Comparison of ENCODE assay signal across 11 mouse cellular contexts in the genomic region with DNA sequence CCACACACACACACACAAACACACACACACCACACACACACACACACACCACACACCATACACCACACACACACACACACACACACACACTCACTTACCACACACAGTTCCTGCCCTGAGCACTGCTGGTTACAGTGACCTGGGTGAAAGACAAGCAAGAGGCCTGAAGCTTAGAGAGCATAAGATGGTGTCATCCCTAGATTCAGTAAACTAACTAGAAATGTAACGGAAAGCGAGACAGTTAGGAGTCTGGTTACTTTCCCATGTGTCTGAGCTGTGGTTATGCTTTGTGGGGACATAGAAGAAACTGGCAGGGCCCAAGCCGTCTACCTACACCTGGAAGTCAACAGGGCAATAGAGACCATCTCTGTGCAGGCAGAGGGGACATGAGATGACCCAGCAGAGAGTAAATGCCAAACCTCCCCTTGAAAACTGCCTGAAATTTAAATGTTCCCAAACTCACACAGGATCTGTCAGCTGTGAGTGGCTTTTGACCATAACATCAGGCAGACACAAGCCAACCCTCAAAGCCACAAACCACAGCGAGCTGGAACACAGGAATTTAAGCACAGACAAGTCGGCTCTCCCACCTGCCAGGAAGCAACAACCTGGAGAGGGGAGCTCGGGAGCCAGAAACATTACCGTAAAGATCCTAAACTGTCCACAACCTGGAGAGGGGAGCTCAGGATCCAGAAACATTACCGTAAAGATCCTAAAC. TPM values are rescaled to one million over a fixed set of nuclear protein-coding genes. Genes with fewer than 3 reads are reported as not detected.
A peak's percentile ranks its signal among the peaks of the same experiment; 100 is the strongest.
DNase-seq lines count a peak whose midpoint lies in the region; ATAC-seq and TF ChIP-seq lines count a peak whose summit lies in the region.
"Had no signal": no experiment of that assay in that cellular context is flagged by ENCODE, and none has a peak within 500 bp of the region (broad histone marks: within the 10 kb centered on the region; RNA-seq: fewer than 3 reads in every experiment).

No protein-coding gene starts in this region.

- DNase-seq in lung, embryonic 14.5 days: peak; percentile 13
- no peak for DNase-seq in lung, adult 18-20 months
- DNase-seq in Muller cell, postnatal 12 days (ENCODE audit: inconsistent ontology term): peak; percentile 14
- no peak for DNase-seq in embryonic facial prominence, embryonic 10.5 days (ENCODE audit: low spot score)
- no peak for DNase-seq in spleen, postnatal 10 days (ENCODE audit: low spot score in 2 of 2)
- DNase-seq in adrenal gland, adult 18-20 months (ENCODE audit: low spot score in 2 of 2): no peak
- DNase-seq: gastrocnemius, postnatal 10 days; layer of hippocampus, adult 9-11 months had no signal

- H3K9ac ChIP-seq in lung, embryonic 14.5 days: no peak overlapping the region
- H3K9ac ChIP-seq in forebrain, embryonic 12.5 days: no peak overlapping the region
- H3K9ac ChIP-seq: neural tube, embryonic 13.5 days had no signal

- no peaks in the 10 kb centered on the region for H3K27me3 ChIP-seq in lung, embryonic 14.5 days (ENCODE audit: insufficient read depth, low read length)
- no peaks in the 10 kb centered on the region for H3K27me3 ChIP-seq in embryonic facial prominence, embryonic 10.5 days (replicated peaks; ENCODE audit: low read depth, poor library complexity, severe bottlenecking)
- no peaks in the 10 kb centered on the region for H3K27me3 ChIP-seq in forebrain, embryonic 12.5 days
- H3K27me3 ChIP-seq: neural tube, embryonic 13.5 days had no signal

- TF ChIP-seq CTCF in lung, embryonic 14.5 days (IDR thresholded peaks at IDR 0.05; ENCODE audit: low read depth): no peak

- WGBS in lung, embryonic 14.5 days: 16% methylated on average over 8 of the region's 8 CpGs
- WGBS in embryonic facial prominence, embryonic 10.5 days: 17% methylated on average over 8 of the region's 8 CpGs
- 19% methylated on average over 7 of the region's 8 CpGs for WGBS in macrophage (ENCODE audit: missing documents)
- 21% methylated on average over 8 of the region's 8 CpGs for WGBS in forebrain, embryonic 12.5 days

- no peak overlapping the region for H3K4me2 ChIP-seq in lung, embryonic 14.5 days
- no peak overlapping the region for H3K4me2 ChIP-seq in forebrain, embryonic 12.5 days
- H3K4me2 ChIP-seq: neural tube, embryonic 13.5 days had no signal

- no peak overlapping the region for H3K4me3 ChIP-seq in lung, embryonic 14.5 days (ENCODE audit: low read depth, low read length)
- no peak overlapping the region for H3K4me3 ChIP-seq in embryonic facial prominence, embryonic 10.5 days
- H3K4me3 ChIP-seq in macrophage (ENCODE audit: inconsistent target): no peak overlapping the region; the same call in 1 of the 2 replicates
- no peak overlapping the region for H3K4me3 ChIP-seq in forebrain, embryonic 12.5 days (replicated peaks)
- H3K4me3 ChIP-seq: neural tube, embryonic 13.5 days had no signal

- H3K79me2 ChIP-seq in macrophage (ENCODE audit: inconsistent target): no peaks in the 10 kb centered on the region

- no peak for ATAC-seq in lung, embryonic 14.5 days (ENCODE audit: insufficient read depth)
- no peak for ATAC-seq in forebrain, embryonic 12.5 days (ENCODE audit: low FRiP score)

- H3K9me3 ChIP-seq in lung, embryonic 14.5 days (ENCODE audit: low read depth, low read length): peaks cover 5% of the 10 kb centered on the region; the same call in 1 of the 2 replicates
- H3K9me3 ChIP-seq in embryonic facial prominence, embryonic 10.5 days: 0 out of 2 replicates have a peak, but pooled peaks cover 8% of the 10 kb centered on the region
- peaks cover 8% of the 10 kb centered on the region for H3K9me3 ChIP-seq in forebrain, embryonic 12.5 days

- H3K27ac ChIP-seq in lung, embryonic 14.5 days (ENCODE audit: low read depth): no peak overlapping the region
- peak overlapping the region; percentile 4; the same call in 1 of the 2 replicates for H3K27ac ChIP-seq in embryonic facial prominence, embryonic 10.5 days (replicated peaks)
- peak overlapping the region; percentile 66 for H3K27ac ChIP-seq in macrophage
- H3K27ac ChIP-seq in forebrain, embryonic 12.5 days: no peak overlapping the region
- H3K27ac ChIP-seq: neural tube, embryonic 13.5 days had no signal

- no peaks in the 10 kb centered on the region for H3K36me3 ChIP-seq in lung, embryonic 14.5 days (ENCODE audit: insufficient read depth)
- H3K36me3 ChIP-seq in embryonic facial prominence, embryonic 10.5 days (replicated peaks): no peaks in the 10 kb centered on the region
- no peaks in the 10 kb centered on the region for H3K36me3 ChIP-seq in macrophage (ENCODE audit: inconsistent target)
- H3K36me3 ChIP-seq in forebrain, embryonic 12.5 days (replicated peaks): no peaks in the 10 kb centered on the region
- H3K36me3 ChIP-seq: neural tube, embryonic 13.5 days had no signal

- no peaks in the 10 kb centered on the region for H3K4me1 ChIP-seq in lung, embryonic 14.5 days (ENCODE audit: insufficient read depth)
- peaks cover 13% of the 10 kb centered on the region for H3K4me1 ChIP-seq in embryonic facial prominence, embryonic 10.5 days
- no peaks in the 10 kb centered on the region for H3K4me1 ChIP-seq in forebrain, embryonic 12.5 days
- H3K4me1 ChIP-seq: neural tube, embryonic 13.5 days had no signal

RNA-seq across cellular contexts. Expression of gene Prkar2b, which starts 51.7 kb away (rescaled TPM):
- 31.6 and 31.9 TPM in 2 replicates for polyA plus RNA-seq in lung, embryonic 14.5 days (2014; fragmentation: Nextera tagmentation; extraction: Ambion mirVana)
- polyA plus RNA-seq in embryonic facial prominence, embryonic 10.5 days (2016; fragmentation: Nextera tagmentation; extraction: Ambion mirVana): 34.3 and 37.9 TPM in 2 replicates
- total RNA-seq in macrophage (2018; cell fraction: chromatin; rRNA removed): 1 to 10 TPM in 25 of 26 experiments, under 1 TPM in 1; 0.71 to 9.1 (median 3.6) TPM
- 10 to 100 TPM in 13 of 26 experiments, 1 to 10 TPM in 13; 4.2 to 13.3 (median 9.9) TPM for total RNA-seq in macrophage (2018; cell fraction: cytosol; rRNA removed)
- total RNA-seq in macrophage (2018; cell fraction: nucleus; rRNA removed): 10 to 100 TPM in 1 of 26 experiments, 1 to 10 TPM in 25; 2.1 to 18.1 (median 4.7) TPM
- polyA plus RNA-seq in macrophage (2018): 8.3 to 34.2 TPM (median 9.2 TPM) in 3 replicates
- total RNA-seq in adrenal gland, adult 18-20 months (2021): 100 to 1,000 TPM; 364 to 573 TPM
- polyA plus RNA-seq in forebrain, embryonic 12.5 days (2016; fragmentation: Nextera tagmentation; extraction: Ambion mirVana): 66.7 and 68.4 TPM in 2 replicates

RNA-seq across cellular contexts. Expression of gene Hbp1, which starts 59.1 kb away (rescaled TPM):
- polyA plus RNA-seq in lung, embryonic 14.5 days (2014; fragmentation: Nextera tagmentation; extraction: Ambion mirVana): 121 and 129 TPM in 2 replicates
- polyA plus RNA-seq in embryonic facial prominence, embryonic 10.5 days (2016; fragmentation: Nextera tagmentation; extraction: Ambion mirVana): 92.9 and 103 TPM in 2 replicates
- 100 to 1,000 TPM in 6 of 26 experiments, 10 to 100 TPM in 20; 39.6 to 138 (median 87.4) TPM for total RNA-seq in macrophage (2018; cell fraction: chromatin; rRNA removed)
- total RNA-seq in macrophage (2018; cell fraction: cytosol; rRNA removed): 10 to 100 TPM; 33.1 to 83.0 (median 49.9) TPM
- total RNA-seq in macrophage (2018; cell fraction: nucleus; rRNA removed): 100 to 1,000 TPM in 2 of 26 experiments, 10 to 100 TPM in 24; 35.0 to 114 (median 66.5) TPM
- 37.4 to 85.3 TPM (median 72.2 TPM) in 3 replicates for polyA plus RNA-seq in macrophage (2018)
- 10 to 100 TPM; 51.5 to 73.9 TPM for total RNA-seq in adrenal gland, adult 18-20 months (2021)
- polyA plus RNA-seq in forebrain, embryonic 12.5 days (2016; fragmentation: Nextera tagmentation; extraction: Ambion mirVana): 81.3 and 85.2 TPM in 2 replicates

Comparison
In these comparisons a context has a peak if more than half of its experiments do, and no peak if none do; other contexts are left out.
1. DNase-seq: peak in lung, embryonic 14.5 days (single experiment) and Muller cell, postnatal 12 days (single experiment); none in lung, adult 18-20 months (0 of 2), embryonic facial prominence, embryonic 10.5 days (single experiment), spleen, postnatal 10 days (0 of 2) and adrenal gland, adult 18-20 months (0 of 2).
2. H3K27ac ChIP-seq: peak in embryonic facial prominence, embryonic 10.5 days (single experiment) and macrophage (single experiment); none in lung, embryonic 14.5 days (single experiment) and forebrain, embryonic 12.5 days (single experiment).